Mouse (Mus musculus) lung, postnatal 25 days (tissue): ENCODE measurements at regions not wholly inside any gene's neighbourhood (a gene's known extent, or its start where the extent isn't known, plus 50 kb on each side); places are given as distances from the start of the nearest gene placed in this dataset.
A peak's percentile ranks its signal among the peaks of the same experiment; 100 is the strongest.
"Not testable (repeated sequence)": the region's sequence is repeated elsewhere in the genome, so short reads cannot be mapped to it uniquely, and the experiment has no call there.

Experiments
- DNase-seq: peaks from one replicate; pipeline ENCODE4 v3.0.0; 2022; ENCODE audit warnings: low spot score

DNA sequence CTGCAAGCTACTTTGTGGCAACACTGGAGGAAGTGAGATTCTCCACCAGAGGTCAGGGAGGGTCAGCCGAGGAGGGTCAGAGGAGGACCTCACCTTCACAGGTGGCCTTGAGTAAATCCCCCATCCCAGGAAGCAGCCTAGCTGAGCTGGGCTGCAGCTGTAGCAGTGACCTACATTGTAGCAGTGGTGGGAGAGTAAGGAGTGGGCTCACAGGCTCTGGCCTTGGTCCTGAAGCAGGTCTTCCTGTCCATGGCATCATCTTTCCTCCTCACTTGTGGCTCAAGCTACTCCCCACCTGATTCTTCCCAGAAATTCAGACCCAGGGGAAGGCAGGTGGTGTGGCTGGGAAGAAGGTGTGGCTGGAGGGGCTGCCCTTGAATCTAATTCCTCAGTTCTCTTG, 84.3 kb downstream of the 1810013L24Rik start:
- not testable (repeated sequence) for DNase-seq

- DNase-seq = no peak
Measured at GRCm38 (mm10) chr16:8916091-8916490, 86.2 kb downstream of the 1810013L24Rik start.

- DNase-seq = no peak
Measured at GRCm38 (mm10) chr16:8918741-8919535, 89.0 kb downstream of the 1810013L24Rik start.

DNA sequence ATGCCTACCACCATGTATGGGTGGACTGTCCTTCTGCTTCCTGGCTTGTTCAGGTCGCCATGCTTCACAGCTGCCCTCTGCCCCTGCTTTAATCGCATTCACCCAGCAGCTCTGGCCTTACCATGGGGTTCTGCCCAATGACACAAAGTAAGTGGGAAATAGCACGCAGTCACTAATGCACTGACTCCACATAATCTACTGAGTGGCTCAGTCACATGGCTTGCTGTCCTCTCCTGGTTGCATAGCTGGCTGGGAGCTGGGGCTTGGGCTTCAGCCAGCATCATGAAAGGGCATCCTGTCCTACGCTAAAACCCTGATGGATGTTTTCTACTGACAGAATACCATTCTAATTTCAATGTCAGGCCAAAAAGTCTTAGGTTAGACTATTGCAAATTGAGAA, 94.8 kb downstream of the 1810013L24Rik start:
- DNase-seq = no peak

GRCm38 (mm10) chr16:8931961-8932360, 102.1 kb downstream of the 1810013L24Rik start:
- DNase-seq = no peak

DNA sequence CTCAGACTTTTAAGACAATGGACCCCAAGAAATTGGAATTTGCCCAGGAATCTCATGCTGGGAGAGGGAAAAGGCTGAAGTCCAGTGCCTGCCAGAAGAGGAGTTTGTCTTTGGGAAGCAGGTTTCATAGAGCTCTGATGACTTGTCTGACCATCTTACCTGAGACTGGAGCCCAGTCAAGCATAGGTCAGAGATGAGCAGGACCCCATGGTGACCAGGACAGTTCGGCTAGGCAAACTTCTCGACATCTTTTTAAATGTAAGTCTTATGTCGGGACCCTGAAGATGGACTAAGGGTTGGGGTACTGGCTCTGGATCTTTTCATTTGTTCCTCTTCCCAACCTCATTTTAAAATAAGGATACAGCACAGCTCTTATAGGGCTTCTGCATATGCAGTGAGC, 103.2 kb downstream of the 1810013L24Rik start:
- no peak for DNase-seq

DNA sequence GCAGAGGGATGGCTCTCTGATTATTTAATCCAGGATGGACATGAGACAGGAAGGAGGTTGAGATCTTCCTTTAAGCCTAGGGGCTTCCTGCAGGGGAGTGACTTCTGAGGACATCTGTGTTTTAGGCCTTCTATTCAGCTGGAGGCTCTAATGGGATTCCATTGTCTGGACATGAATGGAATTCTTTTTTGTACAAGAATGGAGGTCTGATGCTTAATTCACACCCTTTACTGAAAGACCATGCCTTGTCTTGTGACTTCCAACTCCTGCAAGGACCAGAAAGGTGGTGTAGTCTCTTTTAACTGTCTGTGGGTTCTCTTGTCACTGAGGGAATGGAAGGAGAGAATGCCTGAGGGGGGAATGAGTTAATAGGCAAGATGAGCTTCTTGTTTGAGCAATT, 106.5 kb downstream of the 1810013L24Rik start:
- DNase-seq = no peak

DNA sequence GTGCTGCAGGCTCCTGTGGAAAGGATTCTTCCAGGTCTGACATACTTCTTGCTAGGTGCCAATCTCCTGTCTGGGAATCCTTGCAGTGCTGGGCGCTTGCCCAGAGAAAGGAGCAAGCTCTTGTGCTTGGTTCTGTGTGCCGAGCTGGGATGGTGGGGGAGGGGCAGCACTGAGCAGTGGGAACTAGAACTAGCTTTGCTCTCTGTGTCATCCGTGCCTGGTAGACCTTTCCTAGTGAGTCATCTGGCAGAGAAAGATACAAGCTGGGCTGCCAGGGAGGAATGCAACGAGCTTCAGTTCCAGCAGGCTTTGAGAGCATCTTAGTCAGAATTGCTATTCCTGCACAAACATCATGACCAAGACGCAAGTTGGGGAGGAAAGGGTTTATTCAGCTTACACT, 108.6 kb downstream of the 1810013L24Rik start:
- peak; percentile 0 for DNase-seq

- no peak for DNase-seq
Measured at GRCm38 (mm10) chr16:8939136-8939535, 109.2 kb downstream of the 1810013L24Rik start.

DNA sequence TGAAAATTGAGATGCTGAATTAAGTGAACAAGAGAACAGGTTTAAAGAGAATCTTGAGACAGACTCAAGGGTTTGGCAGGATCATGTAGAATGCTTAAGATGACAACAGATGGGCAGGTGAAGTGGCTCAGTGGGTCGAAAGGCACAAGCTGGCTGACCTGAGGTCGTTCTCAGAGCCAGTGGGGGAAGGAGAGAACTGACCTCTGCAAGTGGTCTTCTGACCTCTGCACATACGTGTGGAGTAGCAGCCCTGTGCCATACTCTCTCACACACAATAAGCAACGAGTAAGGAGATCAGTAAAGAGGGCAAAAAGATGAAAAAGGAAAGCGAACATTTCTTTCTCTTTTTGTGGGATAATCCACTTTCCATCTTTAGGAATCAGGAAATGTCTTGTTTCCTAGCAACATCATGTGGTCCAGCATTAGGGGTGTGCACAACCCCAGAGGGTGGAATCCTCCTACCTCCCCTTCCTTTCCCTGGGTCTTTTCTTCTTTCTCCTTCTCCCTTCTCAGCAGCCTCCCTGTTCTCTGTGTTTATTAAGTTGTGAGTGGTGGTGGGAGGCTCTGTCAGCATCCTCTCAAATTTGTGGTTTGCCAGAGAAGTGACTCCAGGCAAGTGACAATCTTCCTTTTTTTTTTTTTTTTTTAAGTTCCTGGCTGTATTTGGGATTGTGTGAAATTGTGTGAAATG, 114.7 kb downstream of the 1810013L24Rik start:
- no peak for DNase-seq

DNA sequence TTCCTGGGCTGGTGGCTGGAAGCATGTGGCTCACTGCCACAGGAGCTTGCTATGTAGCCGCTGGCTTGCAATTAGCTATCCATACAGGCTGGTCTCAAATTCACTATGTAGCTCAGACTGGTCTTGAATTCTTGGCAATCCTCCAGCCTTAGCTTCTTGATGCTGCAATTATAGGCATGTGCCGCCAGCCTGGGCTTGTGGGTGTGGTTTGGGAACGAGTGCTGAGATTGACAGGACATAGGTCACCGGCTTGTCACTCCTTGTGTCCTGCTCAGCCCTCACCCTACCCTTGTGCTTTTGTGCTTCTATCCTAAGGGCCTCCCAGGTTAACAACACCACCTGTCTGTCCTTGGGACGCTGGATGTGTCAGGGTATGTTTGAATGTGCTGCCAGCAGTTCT, 117.9 kb downstream of the 1810013L24Rik start:
- DNase-seq = no peak

DNA sequence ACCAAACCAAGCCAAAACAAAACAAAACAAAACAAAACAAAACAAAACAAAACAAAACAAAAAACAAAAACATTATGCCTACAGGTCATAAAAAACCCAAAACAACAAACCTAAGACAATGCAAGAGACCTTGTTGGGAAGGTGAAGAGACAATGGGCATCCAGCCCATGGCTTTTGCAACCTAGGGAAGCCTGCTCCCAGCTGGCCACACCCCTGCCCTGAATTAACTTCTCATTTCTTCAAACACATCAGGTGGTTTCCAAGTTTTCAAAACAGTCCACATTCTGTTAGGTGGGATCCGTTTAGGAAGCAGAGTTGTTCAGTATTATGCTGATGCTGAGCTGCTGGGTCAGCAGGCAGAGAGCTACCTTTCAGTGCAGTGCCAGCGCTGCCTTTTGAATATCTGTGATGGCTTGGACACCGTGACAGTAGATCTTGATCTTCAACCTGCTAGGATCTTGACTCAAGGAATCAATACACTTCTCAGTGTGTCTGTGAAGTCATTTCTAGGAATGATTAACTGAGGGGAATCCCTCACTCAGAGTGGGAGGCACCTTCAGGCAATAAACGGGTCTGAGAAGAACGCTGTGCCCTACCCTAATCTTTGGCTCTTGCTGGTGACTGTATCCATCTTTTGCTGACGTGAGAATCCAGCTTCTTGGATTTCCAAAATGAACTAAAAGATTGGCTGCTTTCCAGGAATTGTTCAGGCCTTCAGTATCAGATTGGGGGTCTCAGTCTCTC, 121.4 kb downstream of the 1810013L24Rik start:
- no peak for DNase-seq

DNA sequence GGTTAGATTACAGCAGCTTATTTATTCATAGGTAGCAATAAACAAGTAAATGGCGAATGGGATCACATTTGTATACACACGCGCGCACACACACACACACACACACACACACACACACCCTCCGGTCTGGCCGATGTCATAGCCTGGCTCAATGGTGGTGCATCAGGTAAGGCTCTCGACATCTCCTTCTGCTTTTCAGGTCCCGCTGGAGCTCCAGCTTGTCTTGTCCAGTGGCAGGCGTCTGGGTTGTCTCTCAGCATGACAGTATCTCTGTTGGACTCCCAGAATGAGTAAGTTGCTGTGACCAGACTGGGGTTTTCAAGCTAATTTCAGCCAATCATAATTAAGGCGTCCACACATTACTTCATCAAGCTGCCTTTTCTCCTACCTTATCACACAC, 131.8 kb downstream of the 1810013L24Rik start:
- no peak for DNase-seq

GRCm38 (mm10) chr16:8993521-8994250, 163.8 kb downstream of the 1810013L24Rik start:
- DNase-seq = no peak

DNA sequence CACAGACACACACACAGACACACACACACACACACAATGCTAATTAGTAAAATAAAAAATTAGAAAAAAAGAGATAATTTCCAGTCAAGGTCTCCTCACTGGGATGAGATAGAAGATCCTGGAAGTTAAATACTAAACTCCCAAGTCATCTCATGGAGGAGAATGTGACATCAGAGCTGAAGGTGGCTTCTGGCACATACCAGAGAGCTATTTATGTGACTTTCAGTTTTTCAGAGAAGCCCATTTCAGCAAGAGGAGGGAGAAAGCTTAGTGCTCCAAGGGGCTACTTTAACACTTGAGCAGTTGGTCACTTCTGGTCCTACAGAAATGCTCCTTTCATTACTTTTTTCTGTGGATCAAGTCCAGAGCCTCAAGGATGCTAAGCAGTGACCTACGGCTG, 164.6 kb downstream of the 1810013L24Rik start:
- DNase-seq = no peak

- DNase-seq = no peak
Measured at GRCm38 (mm10) chr16:8997250-8997649, 167.3 kb downstream of the 1810013L24Rik start.

DNA sequence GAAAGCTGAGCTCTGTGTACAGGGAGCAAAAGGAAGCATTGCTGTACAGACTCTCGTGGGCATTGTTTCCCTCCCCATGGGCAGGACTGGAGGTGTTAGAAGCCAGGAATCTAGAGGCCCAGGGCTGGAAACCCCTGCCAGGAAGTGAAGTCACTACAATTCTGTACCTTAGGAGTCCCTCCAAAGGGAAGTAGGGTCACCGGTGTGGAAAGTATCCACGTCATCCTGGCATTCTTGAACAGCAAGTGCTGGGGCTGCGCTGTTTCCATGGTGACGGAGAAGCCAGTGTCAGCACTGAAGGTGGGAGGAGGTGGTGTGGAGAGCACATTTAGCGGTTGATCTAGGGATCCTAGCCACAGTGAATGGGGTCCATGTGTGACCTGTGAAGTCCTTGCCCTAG, 174.1 kb downstream of the 1810013L24Rik start:
- DNase-seq = no peak

GRCm38 (mm10) chr16:9005933-9006332, 176.0 kb downstream of the 1810013L24Rik start:
- no peak for DNase-seq

DNA sequence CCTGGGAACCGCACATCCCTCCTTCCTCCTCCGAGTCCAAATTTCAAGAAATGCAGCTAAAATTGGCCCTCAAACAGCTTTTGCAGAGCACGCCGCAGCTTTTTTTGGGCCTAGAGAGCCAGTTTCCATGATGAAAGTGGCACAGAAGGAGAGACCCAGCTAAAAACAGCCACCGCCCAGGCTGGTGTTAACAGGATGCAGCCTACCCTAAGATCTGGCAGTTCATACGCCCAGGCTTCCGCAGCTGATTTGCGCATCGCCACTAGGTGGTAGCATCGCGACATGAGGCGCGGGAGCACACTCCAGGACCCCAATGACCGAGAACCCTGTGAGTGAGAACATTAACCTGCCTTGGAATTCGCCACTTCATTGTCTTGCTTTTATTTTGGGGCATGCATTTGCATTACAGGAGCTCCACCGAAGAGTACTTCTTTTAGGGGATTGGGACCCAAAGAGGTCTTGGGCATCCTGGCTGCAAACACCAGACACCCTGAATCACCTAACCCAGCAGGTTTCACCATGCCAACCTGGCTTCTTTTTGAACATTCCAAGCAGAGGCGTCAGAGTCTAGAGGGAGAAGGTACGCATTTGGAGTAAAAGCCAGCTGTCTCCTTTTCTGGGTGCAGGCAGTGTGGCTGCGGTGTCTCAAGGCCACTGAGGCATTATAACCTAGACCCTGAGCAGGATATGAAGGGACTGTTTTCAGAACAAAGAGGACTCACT, 179.6 kb downstream of the 1810013L24Rik start:
- DNase-seq = peak; percentile 44

- DNase-seq = no peak
Measured at GRCm38 (mm10) chr16:9011077-9011476, 181.2 kb downstream of the 1810013L24Rik start.

DNA sequence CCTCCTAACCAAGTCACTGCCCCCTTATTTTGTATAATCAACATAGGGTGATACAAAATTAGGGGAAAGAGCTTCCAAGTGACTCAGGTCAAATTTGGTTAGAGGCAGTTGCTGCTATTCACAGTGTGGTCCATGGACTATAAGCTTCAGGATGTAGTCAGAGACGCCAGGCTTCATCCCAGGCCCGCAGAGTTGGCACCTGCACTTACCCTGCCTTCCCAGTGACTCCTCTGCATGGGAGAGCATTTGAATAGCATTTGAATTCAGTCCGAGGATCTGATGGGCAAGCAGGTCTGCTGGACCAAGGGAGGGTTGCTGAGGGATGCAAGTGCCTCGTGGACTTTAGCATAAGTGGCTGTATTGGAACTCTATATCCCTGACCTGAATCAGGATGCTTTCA, 181.8 kb downstream of the 1810013L24Rik start:
- no peak for DNase-seq
